Mouse (Mus musculus) frontal cortex, adult 2 months (tissue): ENCODE measurements at regions not wholly inside any gene's neighbourhood (a gene's known extent, or its start where the extent isn't known, plus 50 kb on each side); places are given as distances from the start of the nearest gene placed in this dataset.

Source experiments
- DNase-seq, 2 experiments: peaks; one replicate each; pipeline ENCODE4 v3.0.0; 2022; ENCODE audit warnings: low spot score in 1 of 2; ENCODE audit errors: extremely low spot score in 1 of 2

DNA sequence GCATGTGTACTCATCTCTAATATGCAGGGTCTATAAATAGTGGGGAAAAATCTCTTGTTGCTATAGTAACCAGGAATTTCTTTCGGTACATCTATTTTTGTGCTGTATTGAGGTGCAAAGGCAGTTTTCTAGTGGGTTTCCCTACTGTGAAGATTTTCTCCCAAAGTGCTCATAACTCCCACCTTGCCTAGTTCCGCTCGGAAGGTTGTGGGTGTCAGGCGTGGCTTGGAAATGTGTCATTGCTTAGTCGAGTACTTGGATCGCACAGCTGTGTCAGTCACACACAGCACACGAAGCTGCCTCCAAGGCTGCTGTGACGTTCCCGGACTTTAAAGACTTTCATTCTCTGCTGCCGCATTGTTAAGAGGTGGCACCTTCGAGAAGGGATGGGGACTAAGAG lies 450.4 kb upstream of the BB014433 start:
- peak; percentile 88 for DNase-seq

DNA sequence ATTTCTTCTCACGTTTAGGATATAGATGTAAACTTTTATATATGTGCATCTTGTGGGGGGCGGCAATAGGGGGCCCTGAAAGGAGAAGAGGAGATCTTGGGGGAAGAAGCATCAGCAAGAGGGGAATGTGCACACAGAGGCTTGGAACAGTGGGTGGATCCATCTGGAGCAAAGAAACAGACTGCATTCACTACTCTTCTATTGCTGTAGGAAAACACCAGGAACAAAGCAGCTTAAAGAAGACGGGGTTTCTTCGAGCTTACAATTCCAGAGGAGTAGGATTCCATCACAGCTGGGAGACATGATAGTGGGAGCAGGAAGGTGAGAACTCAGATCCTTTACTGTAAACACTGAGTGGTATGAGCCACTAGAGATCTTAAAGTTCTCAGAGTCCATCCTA lies 444.9 kb upstream of the BB014433 start:
- DNase-seq: peak in 1 of 2 experiments; percentile 44

GRCm38 (mm10) chr8:15487579-15487978 lies 441.7 kb upstream of the BB014433 start:
- peak in 1 of 2 experiments; percentile 63 for DNase-seq

GRCm38 (mm10) chr8:15470561-15470960 lies 424.7 kb upstream of the BB014433 start:
- no peak for DNase-seq

- no peak for DNase-seq
Observed at GRCm38 (mm10) chr8:15468540-15469476, 422.9 kb upstream of the BB014433 start.

GRCm38 (mm10) chr8:15438546-15438945 lies 392.7 kb upstream of the BB014433 start:
- no peak for DNase-seq

- DNase-seq: no peak
Observed at GRCm38 (mm10) chr8:15394722-15395115, 348.8 kb upstream of the BB014433 start.

- DNase-seq: no peak
Observed at GRCm38 (mm10) chr8:15393936-15394721, 348.3 kb upstream of the BB014433 start.

DNA sequence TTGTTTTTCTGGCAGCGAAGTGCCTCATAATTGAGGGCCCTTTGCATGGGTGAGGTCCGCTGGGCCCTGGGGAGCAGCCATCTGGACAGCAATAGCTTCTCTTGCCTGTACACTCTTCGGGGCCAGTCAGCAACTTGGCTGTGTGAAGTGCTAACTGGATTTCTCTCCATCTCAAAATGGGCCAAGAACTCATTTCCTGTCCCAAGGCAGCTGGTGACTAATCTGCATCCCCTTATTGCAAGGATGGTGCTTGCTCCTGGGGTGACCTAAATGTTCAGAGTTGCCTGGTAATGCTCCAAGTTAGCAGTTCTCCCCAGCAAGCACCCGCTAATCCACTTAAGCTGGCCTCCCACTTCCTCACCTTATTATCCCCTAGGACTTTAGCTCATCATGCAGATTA lies 346.2 kb upstream of the BB014433 start:
- DNase-seq: peak in 1 of 2 experiments; percentile 27

GRCm38 (mm10) chr8:15388791-15389190 lies 342.9 kb upstream of the BB014433 start:
- DNase-seq: no peak

GRCm38 (mm10) chr8:15367063-15367462 lies 321.2 kb upstream of the BB014433 start:
- DNase-seq: peak in 1 of 2 experiments; percentile 40

GRCm38 (mm10) chr8:15364546-15364945 lies 318.7 kb upstream of the BB014433 start:
- peak in 1 of 2 experiments; percentile 22 for DNase-seq

DNA sequence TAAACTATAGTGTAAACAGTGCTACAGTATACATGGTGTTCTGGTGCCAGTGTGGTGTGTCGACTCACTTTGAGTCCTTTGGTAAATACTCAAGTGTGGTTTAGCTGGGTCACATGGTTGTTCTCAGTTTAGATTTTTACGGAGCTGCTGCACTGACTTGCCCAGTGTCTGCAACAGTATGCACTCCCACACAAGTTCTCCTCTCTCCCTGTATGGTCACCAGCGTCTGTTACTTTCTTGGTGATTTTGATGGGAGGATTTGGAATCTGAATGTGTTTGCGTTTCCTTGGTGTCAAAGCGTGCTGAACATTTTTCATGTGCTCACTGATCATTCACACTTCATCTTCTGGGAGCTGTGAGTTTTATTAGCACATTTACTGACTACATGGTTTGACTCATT lies 298.3 kb upstream of the BB014433 start:
- DNase-seq: peak in 1 of 2 experiments; percentile 37

DNA sequence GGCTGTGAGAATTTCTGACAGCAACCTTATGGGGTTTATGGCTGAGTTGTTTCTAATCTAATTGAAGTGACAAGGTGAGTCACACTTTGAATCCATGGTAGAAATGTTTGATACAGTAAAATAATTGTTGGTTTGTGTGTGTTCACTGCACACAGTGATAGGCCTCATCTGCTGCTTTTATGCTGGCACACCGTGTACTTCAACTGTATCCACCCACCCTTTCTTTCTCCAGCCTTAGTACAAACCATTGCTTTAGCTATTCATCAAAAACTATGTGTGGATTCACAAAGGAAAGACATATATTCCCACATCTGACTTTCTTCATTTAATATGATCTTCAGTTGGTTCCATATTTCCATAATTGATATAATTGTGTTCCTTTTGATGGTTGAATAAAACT lies 297.7 kb upstream of the BB014433 start:
- no peak for DNase-seq

- no peak for DNase-seq
Observed at GRCm38 (mm10) chr8:15334532-15334931, 288.7 kb upstream of the BB014433 start.

DNA sequence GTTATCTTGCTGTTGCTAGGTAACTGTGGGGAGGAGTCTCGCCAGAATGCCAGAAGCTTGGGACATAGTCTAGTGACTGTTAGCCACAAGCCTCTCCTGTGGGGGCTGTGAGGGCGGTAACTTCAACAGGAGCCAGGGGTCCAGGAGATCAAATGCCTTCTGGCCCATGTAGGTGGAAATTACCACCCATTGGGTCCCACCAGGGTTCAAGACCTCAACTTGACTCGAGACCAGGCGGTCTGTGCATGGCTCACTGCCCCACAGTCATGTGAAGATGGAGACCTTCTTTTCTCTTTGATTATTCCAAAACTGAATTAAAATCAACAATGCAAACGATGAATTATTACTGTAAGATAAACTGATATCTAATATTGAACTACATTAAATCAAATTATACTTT lies 281.4 kb upstream of the BB014433 start:
- DNase-seq: no peak

DNA sequence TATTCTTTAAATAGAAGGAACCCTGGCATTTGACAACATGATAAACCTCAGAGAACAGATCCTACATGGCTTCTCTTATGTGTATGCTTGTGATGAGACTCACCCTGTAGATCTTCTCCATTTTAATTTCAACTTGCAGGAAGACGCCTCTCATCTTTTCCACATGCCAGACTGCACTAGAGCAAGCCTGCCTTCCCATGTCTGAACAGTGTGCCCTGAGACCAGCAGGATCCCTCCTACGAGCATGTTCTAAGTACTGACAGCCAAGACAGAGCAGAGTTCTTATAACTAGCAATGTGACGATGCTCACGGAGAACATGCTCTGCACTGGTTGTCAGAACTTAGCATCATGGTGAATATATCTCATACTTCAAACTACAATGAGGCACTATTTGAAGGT lies 277.5 kb upstream of the BB014433 start:
- no peak for DNase-seq

DNA sequence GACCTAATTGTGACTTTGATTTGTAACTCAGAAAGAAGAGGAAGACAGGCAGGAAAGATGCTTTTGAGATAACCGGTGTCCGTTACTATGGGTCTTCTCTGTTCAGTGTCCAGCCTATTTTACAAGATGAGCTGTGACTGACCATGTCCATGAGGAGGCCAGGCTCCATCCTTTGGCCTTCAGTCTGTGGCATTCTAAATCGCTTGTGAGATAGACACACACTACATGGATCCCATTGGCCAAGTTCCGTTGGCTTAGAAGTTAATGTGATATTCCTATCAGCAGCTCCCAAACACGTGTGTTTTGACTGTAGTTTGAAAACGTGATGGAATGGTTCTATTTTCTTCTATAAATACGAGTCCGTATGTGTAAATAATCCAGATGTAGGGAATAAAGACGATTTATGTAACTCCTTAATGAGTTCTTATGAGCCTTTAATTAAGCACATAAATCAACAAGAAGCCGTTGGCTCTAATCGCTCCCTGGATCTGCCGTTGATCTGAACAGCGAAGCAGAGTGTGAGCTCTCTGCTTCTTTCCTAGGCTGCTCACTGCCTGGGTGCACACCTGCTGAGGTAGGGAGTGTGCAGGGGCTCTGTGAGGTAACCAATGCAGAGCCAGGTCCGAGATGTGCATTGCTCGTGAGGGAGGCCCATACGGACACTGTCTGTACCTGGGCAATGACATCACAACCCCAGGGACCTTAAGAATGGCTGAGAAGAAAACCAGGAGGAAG lies 272.4 kb upstream of the BB014433 start:
- DNase-seq: no peak

GRCm38 (mm10) chr8:15313481-15313880 lies 267.6 kb upstream of the BB014433 start:
- DNase-seq: no peak

- no peak for DNase-seq
Observed at GRCm38 (mm10) chr8:15311509-15311908, 265.6 kb upstream of the BB014433 start.

GRCm38 (mm10) chr8:15311045-15311444 lies 265.2 kb upstream of the BB014433 start:
- DNase-seq: peak in 1 of 2 experiments; percentile 20
